Mouse (Mus musculus) midbrain, postnatal 0 days (tissue): ENCODE results near the gene Dennd1a. TPM values are rescaled to one million over a fixed set of nuclear protein-coding genes. Genes with fewer than 3 reads are reported as not detected.

Experiments
- ATAC-seq: fragments of 200-750 bp; cut with Nextera tagmentation; 2 replicates; pipeline ENCODE4 v1.8.0; 2017; ENCODE audit warnings: moderate number of reproducible peaks, mild to moderate bottlenecking, moderate TSS enrichment, moderate library complexity; ENCODE audit not compliant: low FRiP score
- DNase-seq: peaks from one replicate; pipeline ENCODE4 v3.0.0-alpha.2; 2015; ENCODE audit warnings: low spot score
- H3K27ac ChIP-seq: fragments of 300-500 bp; sonication (generic); 2 replicates; pipeline ENCODE4 v1.5.1; 2014; ENCODE audit warnings: low read depth, mild to moderate bottlenecking, low read length, mixed read lengths
- H3K27me3 ChIP-seq: fragments of 300-500 bp; sonication (generic); 2 replicates; pipeline ENCODE4 v1.6.1; 2014; ENCODE audit warnings: low read length, control low read depth, mixed read lengths; ENCODE audit not compliant: insufficient read depth
- H3K36me3 ChIP-seq: fragments of 300-500 bp; sonication (generic); 2 replicates; pipeline ENCODE4 v1.6.1; 2014; ENCODE audit warnings: low read length, control low read depth, mixed read lengths; ENCODE audit not compliant: insufficient read depth
- H3K4me1 ChIP-seq: fragments of 300-500 bp; sonication (generic); 2 replicates; pipeline ENCODE4 v1.6.1; 2014; ENCODE audit warnings: mild to moderate bottlenecking, control low read depth, antibody characterized with exemption, low read length, mixed read lengths; ENCODE audit not compliant: insufficient read depth
- H3K4me2 ChIP-seq: fragments of 300-500 bp; sonication (generic); 2 replicates; pipeline ENCODE4 v1.6.1; 2014; ENCODE audit warnings: low read depth, mild to moderate bottlenecking, low read length, mixed read lengths; ENCODE audit not compliant: poor library complexity, severe bottlenecking
- H3K4me3 ChIP-seq: fragments of 300-500 bp; sonication (generic); 2 replicates; pipeline ENCODE4 v1.5.1; 2014; ENCODE audit warnings: low read depth, mild to moderate bottlenecking, low read length, moderate library complexity
- H3K9ac ChIP-seq: fragments of 300-500 bp; sonication (generic); replicated peaks from 2 replicates; pipeline ENCODE4 v1.6.1; 2014; ENCODE audit warnings: mild to moderate bottlenecking, low read length, moderate library complexity, mixed read lengths; ENCODE audit not compliant: poor library complexity, severe bottlenecking
- H3K9me3 ChIP-seq: fragments of 300-500 bp; sonication (generic); 2 replicates; pipeline ENCODE4 v1.6.1; 2016; ENCODE audit warnings: low read length, control low read depth
- CTCF ChIP-seq: IDR thresholded peaks from 2 replicates; pipeline ENCODE4 v1.5.1; 2016; ENCODE audit warnings: antibody characterized with exemption, mild to moderate bottlenecking
- WGBS: fragments of 180-500 bp; shearing (Covaris S2); extraction: QIAGEN DNeasy Blood & Tissue Kit; methylation state at CpG from one replicate; pipeline ENCODE4 v1.1.7; 2014; 5-methylcytosine and 5-hydroxymethylcytosine counted together
- polyA plus RNA-seq: library from polyadenylated mRNA; unstranded; fragments of >200 nt; fragmentation: Nextera tagmentation; extraction: Ambion mirVana; gene quantifications from 2 replicates; pipeline ENCODE4 v1.2.1, GENCODE M21; 2015
- total RNA-seq: library from RNA; depleted of rRNA; stranded (reverse); fragments of >200 nt; gene quantifications from 2 replicates; pipeline ENCODE4 v1.2.3, GENCODE M21; 2014

The Dennd1a gene
- total and polyA plus RNA-seq, 2 experiments from 2014 or later: 15.9 to 51.1 TPM

DNA sequence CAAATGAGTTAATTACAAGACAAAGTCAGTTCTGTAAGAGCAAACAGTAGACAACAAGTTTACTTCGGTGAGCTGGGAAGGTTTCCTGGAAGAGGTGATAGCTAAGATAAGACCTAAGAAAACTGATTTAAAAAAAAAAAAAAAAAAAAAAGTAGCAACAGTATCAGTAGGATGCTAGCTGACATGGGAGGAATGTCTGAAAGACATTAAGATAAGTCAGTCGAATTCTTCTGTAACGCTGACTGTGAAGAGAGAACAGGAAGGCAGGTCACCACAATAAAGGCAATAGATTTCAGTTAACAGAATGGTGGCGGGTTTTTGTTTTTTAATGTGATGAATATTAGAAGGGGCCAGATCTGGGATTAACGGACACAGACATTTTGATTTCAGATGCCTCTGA is 81.9 kb downstream of the Dennd1a start:
- ATAC-seq (no peak), DNase-seq (no peak)
- H3K9me3 ChIP-seq: no peaks in the 10 kb centered on the region
- no peak for TF ChIP-seq CTCF
- no peaks in the 10 kb centered on the region for H3K36me3 ChIP-seq
- no peak overlapping the region for H3K4me3 ChIP-seq
- H3K27ac ChIP-seq: no peak overlapping the region
- no peak overlapping the region for H3K9ac ChIP-seq
- 78% methylated on average over 5 of the region's 5 CpGs for WGBS
- no peaks in the 10 kb centered on the region for H3K4me1 ChIP-seq
- H3K4me2 ChIP-seq: no peak overlapping the region
- no peaks in the 10 kb centered on the region for H3K27me3 ChIP-seq

DNA sequence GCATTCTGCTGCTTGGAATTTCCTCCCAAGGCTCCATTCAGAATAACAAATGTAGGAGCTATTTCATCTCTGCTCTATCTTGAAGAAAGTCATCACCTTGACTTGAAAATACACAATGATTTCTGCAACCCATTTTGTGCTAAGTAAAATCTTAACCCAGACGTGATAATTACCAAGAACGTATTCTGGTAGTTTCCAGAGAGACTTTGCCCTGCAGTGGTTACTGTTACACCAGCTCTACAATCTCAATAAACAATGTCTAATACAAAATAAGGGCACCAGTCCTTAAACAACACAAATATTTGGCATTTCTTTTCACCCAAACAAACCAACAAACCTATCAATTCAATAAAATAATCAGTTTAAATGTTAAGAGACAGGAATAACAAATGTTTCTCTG is 82.5 kb downstream of the Dennd1a start:
- ATAC-seq (no peak), DNase-seq (no peak)
- H3K9ac ChIP-seq: no peak overlapping the region
- H3K27ac ChIP-seq: no peak overlapping the region
- H3K4me1 ChIP-seq: no peaks in the 10 kb centered on the region
- no peak overlapping the region for H3K4me2 ChIP-seq
- no peaks in the 10 kb centered on the region for H3K36me3 ChIP-seq
- no peak for TF ChIP-seq CTCF
- H3K4me3 ChIP-seq: no peak overlapping the region
- no peaks in the 10 kb centered on the region for H3K9me3 ChIP-seq
- no peaks in the 10 kb centered on the region for H3K27me3 ChIP-seq
- WGBS: 66% methylated on average over 2 of the region's 2 CpGs

DNA sequence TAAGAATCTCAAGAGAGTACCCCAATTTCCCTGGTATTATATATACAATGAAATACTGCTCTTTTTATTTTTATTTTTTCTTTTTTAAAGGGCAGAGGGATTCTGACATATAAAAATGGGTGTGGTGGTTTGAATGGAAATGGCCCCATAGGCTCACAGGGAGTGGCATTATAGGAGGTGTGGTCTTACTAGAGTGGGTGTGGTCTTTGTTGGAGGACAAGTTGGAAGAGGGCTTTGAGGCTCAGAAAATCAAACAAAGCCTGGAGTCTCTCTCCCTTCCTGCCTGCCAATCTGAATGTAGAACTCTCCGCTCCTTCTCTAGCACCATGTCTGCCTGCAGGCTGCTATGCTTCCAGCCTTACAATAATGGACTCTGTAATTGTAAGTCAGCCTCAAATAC is 89.1 kb downstream of the Dennd1a start:
- no peak overlapping the region for H3K4me2 ChIP-seq
- WGBS: 90% methylated on average over 1 of the region's 1 CpGs

DNA sequence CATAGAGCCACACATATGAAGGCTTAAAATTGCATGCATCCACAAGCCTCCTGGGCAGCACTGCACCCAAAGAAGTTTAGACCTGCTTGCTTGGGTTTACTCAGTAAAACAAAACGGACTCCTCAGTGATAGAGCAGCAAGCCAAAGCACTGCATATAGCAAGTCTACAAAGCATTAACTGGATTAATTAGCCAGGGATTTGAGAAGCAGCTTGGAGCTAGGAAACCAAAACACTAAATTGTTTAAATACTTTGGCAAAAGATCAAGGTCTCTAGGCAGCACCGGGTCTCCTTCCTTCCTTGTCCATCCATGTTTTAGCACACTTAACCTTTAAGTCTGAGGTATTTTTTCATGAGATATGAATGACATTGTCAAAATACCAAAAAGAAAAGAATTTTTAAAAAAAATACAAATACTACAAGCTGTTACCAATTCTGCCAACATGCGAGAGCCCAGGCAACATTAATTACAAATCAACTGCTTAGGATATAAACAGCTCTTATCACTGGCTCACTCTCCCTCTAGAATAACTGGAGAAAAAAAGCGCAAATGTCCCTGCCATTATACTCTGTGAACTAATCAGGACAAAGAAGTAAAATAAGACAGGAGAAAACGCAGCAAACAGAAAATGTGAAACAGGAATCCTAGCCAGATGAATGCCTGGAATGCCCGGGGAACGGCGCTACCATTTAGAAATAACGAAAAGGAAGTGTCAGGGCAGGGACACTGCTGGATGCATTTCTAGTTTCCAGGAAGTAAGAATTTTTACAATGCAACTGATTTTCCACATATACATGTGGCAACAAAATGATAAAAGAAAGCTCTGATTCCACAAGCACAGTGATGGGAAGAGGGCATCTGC is 90.8 kb downstream of the Dennd1a start:
- TF ChIP-seq CTCF: no peak
- Histone ChIP-seq H3K27ac (peak overlapping the region; percentile 32; the same call in 1 of the 2 replicates), H3K4me3 (no peak overlapping the region), H3K9me3 (no peaks in the 10 kb centered on the region), H3K36me3 (no peaks in the 10 kb centered on the region), H3K9ac (no peak overlapping the region), H3K4me1 (no peaks in the 10 kb centered on the region), H3K4me2 (no peak overlapping the region), H3K27me3 (no peaks in the 10 kb centered on the region)
- ATAC-seq (no peak), DNase-seq (peak; percentile 62)
- WGBS: 31% methylated on average over 9 of the region's 9 CpGs

More for the DNA sequence above, 89.1 kb downstream of the Dennd1a start:
- no peak overlapping the region for H3K4me3 ChIP-seq
- no peaks in the 10 kb centered on the region for H3K27me3 ChIP-seq
- no peaks in the 10 kb centered on the region for H3K36me3 ChIP-seq
- no peak overlapping the region for H3K9ac ChIP-seq
- no peaks in the 10 kb centered on the region for H3K4me1 ChIP-seq
- TF ChIP-seq CTCF: no peak
- no peak for ATAC-seq
- no peak for DNase-seq
- no peaks in the 10 kb centered on the region for H3K9me3 ChIP-seq
- no peak overlapping the region for H3K27ac ChIP-seq

DNA sequence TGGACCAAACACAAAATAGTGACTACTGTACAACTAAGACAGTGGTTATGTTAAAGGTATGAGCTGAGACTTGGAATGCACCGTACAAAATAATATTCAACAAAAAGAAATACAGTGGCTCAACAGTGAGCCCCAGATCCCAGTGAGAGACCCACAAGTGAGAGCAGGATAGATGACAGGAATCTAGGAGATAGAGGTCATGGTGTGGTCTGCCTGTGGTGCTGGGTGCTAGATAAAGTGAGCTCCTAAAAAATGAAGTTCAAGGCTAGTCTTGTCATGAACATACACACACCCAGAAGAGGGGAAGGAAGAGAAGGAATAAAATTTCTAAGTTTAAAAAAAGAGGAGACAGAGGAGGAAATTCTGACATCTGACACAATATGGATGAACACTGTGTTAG is 95.2 kb downstream of the Dennd1a start:
- H3K9ac ChIP-seq: no peak overlapping the region
- no peaks in the 10 kb centered on the region for H3K4me1 ChIP-seq
- no peak overlapping the region for H3K27ac ChIP-seq
- H3K4me2 ChIP-seq: no peak overlapping the region
- H3K4me3 ChIP-seq: no peak overlapping the region
- no peaks in the 10 kb centered on the region for H3K9me3 ChIP-seq
- H3K36me3 ChIP-seq: no peaks in the 10 kb centered on the region
- no peak for TF ChIP-seq CTCF
- WGBS: 96% methylated on average over 1 of the region's 1 CpGs
- ATAC-seq (no peak), DNase-seq (no peak)
- H3K27me3 ChIP-seq: no peaks in the 10 kb centered on the region

DNA sequence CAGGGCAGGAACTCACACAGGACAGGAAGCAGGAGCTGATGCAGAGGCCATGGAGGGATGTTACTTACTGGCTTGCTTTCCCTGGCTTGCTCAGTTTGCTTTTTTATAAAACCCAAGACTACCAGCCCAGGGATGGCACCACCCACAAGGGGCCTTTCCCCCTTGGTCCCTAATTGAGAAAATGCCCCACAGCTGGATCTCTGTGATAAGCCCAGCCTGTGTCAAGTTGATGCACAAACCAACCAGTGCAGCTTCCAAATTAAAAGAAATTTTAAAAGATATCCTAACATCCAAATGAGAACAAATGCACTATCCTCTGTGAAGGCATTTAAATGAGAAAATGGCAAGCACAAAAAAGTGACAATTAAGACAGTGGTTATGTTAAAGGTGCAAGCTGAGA is 95.6 kb downstream of the Dennd1a start:
- no peaks in the 10 kb centered on the region for H3K9me3 ChIP-seq
- H3K36me3 ChIP-seq: no peaks in the 10 kb centered on the region
- no peak for TF ChIP-seq CTCF
- no peaks in the 10 kb centered on the region for H3K27me3 ChIP-seq
- no peak for ATAC-seq
- H3K4me1 ChIP-seq: no peaks in the 10 kb centered on the region
- no peak overlapping the region for H3K4me3 ChIP-seq
- no peak overlapping the region for H3K9ac ChIP-seq
- no peak for DNase-seq
- H3K4me2 ChIP-seq: no peak overlapping the region
- no peak overlapping the region for H3K27ac ChIP-seq
